Mouse (Mus musculus): ENCODE measurements around the gene Ripor2. TPM values are rescaled to one million over a fixed set of nuclear protein-coding genes. Genes with fewer than 3 reads are reported as not detected.
A peak's percentile ranks its signal among the peaks of the same experiment; 100 is the strongest.

Ripor2 gene
- total RNA-seq, 2 experiments from 2014 or later: 65.7 to 68.9 TPM

GRCm38 (mm10) chr13:24682346-24682745, 100.4 kb downstream of the Ripor2 start:
- intact Hi-C loops (cut with DNase I): no loop called here
- no peak for DNase-seq (ENCODE audit: low spot score in 2 of 2)

DNA sequence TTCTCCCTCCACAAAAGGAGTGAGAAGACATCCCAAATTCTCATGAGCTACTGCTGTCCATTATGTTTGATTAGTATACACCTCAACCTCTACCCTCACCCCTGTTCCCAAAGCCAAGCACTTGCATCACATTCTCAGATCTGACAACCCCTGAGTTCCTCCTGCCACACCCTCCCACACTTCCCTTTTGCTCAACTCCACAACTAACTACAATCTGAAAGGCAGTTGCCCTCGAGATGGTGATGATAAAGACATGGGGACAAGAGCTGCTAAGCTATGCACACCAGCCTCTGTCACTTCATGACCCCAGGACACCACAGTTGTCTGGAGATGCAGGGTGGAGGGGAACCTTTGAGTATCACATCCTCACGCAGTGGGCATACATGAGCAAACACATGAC, 102.5 kb downstream of the Ripor2 start:
- intact Hi-C loops (cut with DNase I): no loop called here
- DNase-seq (ENCODE audit: low spot score in 2 of 2): no peak

- no peak for DNase-seq (ENCODE audit: low spot score in 2 of 2)
- intact Hi-C loops (cut with DNase I): loop anchor here (2.0 kb wide), 2 partner anchors 69 to 167 kb away; no protein-coding TSS in a partner anchor
These were observed 103.9 kb downstream of the Ripor2 start for GRCm38 (mm10) chr13:24685846-24686245.

DNA sequence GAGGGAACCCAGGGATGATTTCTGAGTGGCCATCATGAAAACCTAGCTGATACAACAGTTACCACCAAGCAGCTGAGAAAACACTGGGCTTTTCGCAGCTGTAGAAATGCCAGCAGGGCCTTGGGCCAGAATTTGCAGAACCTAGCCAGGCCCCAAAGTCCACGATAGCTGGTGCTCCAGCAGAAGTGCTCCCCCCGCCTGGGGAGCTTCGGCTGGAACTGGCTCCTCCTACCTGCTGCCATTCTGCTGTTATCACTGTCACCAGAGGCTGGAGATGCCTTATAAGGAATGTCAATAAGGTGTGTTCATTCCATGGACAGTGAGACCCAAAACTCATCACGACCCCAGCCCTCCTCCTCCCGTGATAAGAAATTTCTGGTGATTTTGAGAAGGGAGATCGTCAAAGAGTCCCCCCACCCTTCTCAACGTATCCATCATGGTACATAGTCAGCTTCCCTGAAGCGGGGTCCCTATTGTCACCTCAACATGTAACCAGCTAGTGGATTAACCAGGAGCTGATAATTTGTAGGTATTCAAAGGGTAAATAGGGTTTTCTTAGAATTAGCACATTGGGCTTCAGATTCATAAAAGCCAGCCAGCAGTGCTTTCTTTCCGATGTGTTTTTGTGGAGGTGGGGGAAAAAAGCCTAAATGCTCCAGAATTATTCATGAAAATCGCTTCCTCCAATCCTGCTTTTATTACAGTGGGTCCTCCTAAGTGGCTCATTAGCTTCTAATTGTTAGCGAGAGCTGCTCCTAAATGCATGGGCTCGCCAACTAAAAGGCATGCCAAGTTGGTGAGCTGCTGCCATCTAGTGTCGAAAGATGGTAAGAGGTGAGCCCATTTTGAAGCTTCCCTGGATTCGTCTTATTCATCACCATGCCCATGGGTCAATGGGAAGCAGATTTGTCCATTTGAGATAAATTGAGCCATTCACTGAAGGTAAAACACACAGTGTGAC, 105.0 kb downstream of the Ripor2 start:
- intact Hi-C loops (cut with DNase I): loop anchor here (1.0 to 2.0 kb wide), 4 partner anchors 70 to 205 kb away; no protein-coding TSS in a partner anchor
- peak; percentile 86 to 90 for DNase-seq (ENCODE audit: low spot score in 2 of 2)

DNA sequence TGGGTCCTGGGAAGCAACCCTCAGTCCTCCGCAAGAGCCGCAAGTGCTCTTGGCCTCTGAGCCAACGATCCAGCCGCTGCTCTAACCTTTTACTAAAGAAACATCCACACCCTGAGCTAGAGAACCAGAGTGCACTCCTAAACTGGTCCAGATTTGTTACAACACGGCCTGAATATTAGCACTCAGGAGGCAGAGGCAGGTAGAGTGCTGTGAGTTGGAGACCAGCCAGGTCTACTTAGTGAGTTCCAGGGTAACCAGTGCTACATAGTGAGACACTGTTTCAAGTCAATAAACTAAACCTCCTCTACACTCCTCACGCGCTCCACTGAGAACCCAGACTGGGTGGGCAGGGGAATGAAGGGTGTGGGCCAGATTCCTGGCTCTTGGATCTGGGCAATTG, 111.3 kb downstream of the Ripor2 start:
- no peak for DNase-seq (ENCODE audit: low spot score in 2 of 2)
- intact Hi-C loops (cut with DNase I): no loop called here

- DNase-seq (ENCODE audit: low spot score in 2 of 2): no peak
- intact Hi-C loops (cut with DNase I): no loop called here
These were observed 116.8 kb downstream of the Ripor2 start for GRCm38 (mm10) chr13:24698746-24699145.

DNA sequence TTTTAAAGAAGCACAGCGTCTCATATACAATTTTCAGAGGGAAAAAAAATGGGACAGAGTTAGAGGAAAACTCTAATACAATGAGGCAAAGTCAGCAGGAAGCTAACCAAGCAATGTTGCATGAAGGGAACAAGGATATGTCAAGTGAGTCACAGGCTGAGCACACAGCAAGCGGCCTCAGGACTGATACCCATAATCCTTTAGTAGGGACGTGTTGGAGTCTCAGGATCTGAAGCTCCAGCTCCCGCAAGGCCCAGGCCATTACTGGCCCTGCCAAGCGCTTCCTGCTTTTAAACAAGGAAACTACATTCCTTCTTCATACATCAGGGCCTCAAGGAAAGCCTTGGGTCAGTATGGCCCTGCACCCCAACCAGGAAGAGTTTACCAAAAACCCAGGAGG, 120.1 kb downstream of the Ripor2 start:
- no peak for DNase-seq (ENCODE audit: low spot score in 2 of 2)
- intact Hi-C loops (cut with DNase I): no loop called here

DNA sequence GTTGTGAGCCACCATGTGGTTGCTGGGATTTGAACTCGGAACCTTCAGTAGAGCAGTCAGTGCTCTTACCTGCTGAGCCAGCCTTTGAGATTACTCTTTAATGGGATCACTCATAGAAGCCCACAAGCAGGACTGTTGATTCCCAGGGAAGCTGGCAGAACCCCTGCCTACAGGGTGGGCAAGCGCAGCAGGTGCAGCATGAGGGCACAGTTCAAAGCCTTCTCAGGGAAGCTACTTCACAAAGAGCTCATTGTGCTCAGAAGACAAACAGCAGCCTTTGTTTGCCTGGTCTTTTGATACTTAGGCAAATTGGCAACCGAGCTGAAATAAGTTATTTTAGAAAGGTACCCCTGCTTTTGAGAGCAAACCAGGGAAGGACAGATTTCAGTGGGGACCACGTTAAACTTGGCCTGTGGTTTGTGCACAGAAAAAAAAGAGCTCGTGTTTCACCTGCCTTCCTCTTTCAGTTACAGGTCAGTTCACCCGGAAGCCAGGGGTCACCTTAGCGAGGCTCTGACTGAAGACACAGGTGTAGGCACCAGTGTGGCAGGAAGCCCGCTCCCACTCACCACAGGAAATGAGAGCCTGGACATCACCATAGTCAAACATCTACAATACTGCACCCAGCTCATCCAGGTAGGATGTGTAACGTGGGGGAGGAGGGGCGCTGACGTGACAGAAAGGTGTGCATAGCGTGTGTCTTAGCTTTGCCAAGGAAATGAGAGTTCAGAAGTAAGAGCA, 127.8 kb downstream of the Ripor2 start:
- DNase-seq (ENCODE audit: low spot score in 2 of 2): no peak
- intact Hi-C loops (cut with DNase I): no loop called here

DNA sequence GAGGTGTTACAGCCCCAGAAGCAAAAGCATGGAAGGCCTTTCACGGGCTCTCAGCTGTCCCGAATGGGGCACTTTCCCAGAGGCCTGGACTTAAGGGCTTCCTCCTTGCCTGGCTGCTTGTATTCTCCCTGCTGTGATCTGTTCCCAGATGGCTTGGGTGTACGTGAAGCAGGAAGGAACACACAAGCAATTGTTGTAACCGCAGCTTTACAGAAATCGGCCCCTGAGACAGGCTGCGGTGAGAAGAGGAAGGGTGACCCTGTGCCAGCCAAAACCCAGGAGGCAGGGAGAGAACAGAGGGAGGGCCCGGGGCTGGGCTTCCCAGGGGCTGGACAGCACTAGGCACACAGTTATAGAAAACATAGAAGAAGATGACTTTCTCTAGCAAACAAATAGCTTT, 129.0 kb downstream of the Ripor2 start:
- intact Hi-C loops (cut with DNase I): no loop called here
- DNase-seq (ENCODE audit: low spot score in 2 of 2): no peak

DNA sequence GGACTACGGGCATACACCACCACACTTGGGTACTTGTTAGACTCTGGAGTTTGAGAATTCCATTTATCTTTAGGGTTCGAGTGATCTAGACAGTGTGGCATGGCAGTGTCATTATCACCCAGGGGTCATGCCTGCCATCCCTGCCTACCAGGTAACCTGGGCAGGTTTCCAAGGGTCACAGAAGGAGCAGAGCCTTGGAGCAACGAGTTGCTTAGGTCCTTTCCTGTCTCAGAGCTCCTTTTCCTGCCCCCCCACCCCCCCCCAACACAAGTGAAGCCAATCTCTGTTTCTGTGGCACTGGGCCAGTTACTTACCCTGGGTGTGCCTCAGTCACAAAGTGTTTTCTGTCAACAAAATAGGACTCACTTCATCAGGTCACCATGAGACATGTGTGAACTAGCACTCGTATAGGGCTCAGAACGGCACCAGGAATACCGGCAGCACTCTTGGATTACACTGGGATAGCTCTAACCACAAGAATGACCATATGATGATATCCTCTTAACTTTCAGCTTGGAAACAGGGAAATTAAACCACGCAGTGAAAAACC, 130.7 kb downstream of the Ripor2 start:
- intact Hi-C loops (cut with DNase I): no loop called here
- no peak for DNase-seq (ENCODE audit: low spot score in 2 of 2)

GRCm38 (mm10) chr13:24713434-24714000, 131.5 kb downstream of the Ripor2 start:
- DNase-seq (ENCODE audit: low spot score in 2 of 2): peak; percentile 87 to 96
- intact Hi-C loops (cut with DNase I): no loop called here

GRCm38 (mm10) chr13:24714360-24714885, 132.4 kb downstream of the Ripor2 start:
- DNase-seq (ENCODE audit: low spot score in 2 of 2): no peak
- intact Hi-C loops (cut with DNase I): no loop called here

- intact Hi-C loops (cut with DNase I): no loop called here
- peak in 1 of 2 experiments; percentile 33 for DNase-seq (ENCODE audit: low spot score in 2 of 2)
These were observed 133.6 kb downstream of the Ripor2 start for GRCm38 (mm10) chr13:24715601-24716000.

DNA sequence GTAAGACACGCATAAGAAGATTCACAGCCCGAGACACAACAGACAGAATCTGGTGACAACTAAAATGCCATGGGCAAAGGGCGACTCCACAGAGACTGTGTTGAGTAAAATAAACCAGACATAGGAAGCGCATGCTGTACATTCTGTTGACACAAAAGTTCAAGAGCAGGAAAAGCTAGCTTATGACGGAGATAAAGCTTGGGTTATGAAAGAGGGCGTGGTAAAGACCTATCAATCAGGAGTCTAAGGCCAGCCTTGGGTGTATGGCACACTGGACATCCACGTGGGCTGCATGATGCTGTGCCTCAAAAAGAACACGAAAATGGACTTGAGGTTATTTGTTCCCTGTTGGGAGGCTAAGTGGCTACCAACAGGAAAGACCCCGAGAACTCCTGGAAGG, 134.5 kb downstream of the Ripor2 start:
- no peak for DNase-seq (ENCODE audit: low spot score in 2 of 2)
- intact Hi-C loops (cut with DNase I): no loop called here

GRCm38 (mm10) chr13:24717677-24718076, 135.7 kb downstream of the Ripor2 start:
- intact Hi-C loops (cut with DNase I): no loop called here
- no peak for DNase-seq (ENCODE audit: low spot score in 2 of 2)

- no peak for DNase-seq (ENCODE audit: low spot score in 2 of 2)
- intact Hi-C loops (cut with DNase I): no loop called here
These were observed 139.5 kb downstream of the Ripor2 start for GRCm38 (mm10) chr13:24721502-24721901.

- intact Hi-C loops (cut with DNase I): no loop called here
- no peak for DNase-seq (ENCODE audit: low spot score in 2 of 2)
These were observed 141.9 kb downstream of the Ripor2 start for GRCm38 (mm10) chr13:24723699-24724394.

DNA sequence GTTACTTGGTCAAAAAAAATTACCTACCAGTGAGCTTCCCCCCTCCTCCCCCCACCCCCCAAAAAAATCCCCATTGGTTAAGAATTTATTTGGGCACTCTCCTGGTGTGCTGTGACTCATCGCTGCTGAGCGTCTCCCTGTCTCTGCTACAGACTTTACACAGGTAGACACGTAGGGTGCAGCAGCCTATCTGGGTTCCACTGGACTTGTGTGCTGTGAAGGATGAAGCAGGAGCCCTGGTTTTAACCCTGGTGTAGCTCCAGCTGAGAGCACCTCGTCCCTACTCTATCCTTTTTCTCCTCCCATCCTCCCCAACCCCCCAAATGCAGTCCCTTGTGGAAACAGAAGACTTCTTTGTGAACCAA, 142.4 kb downstream of the Ripor2 start:
- intact Hi-C loops (cut with DNase I): no loop called here

DNA sequence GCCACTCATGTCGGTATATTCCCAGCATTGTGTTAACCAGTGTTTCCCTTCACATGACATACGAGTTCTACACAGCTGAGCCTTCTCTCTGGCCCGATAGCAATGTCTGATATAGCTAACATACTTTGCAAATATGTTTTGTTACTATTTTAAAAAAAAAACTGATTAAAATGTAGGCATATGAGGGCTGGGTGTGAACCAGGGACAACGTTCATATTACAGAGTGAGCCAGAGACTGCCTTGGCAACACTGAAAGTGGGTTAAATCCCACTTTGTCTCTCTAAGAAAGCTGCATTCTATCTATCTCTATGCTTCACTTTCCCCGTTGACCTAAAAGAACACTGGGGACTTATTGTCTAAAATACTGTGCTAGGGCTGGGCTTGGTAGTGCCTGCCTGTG, 147.1 kb downstream of the Ripor2 start:
- intact Hi-C loops (cut with DNase I): no loop called here
- DNase-seq (ENCODE audit: low spot score in 2 of 2): peak in 1 of 2 experiments; percentile 47

More for the DNA sequence above, 142.4 kb downstream of the Ripor2 start:
- peak in 1 of 2 experiments; percentile 6 for DNase-seq (ENCODE audit: low spot score in 2 of 2)
